Mouse (Mus musculus) liver, postnatal 0 days (tissue): Measurements from ENCODE around the gene Psg20.
"Not testable (repeated sequence)": the region's sequence is repeated elsewhere in the genome, so short reads cannot be mapped to it uniquely, and the experiment has no call there.

Experiments used
- CTCF ChIP-seq: sonication (generic); IDR thresholded peaks from 2 replicates; pipeline ENCODE4 v1.5.1; 2016; ENCODE audit warnings: antibody characterized with exemption, low read depth
- EP300 ChIP-seq: IDR thresholded peaks from 2 replicates; pipeline ENCODE4 v1.6.1; 2016; ENCODE audit warnings: antibody characterized with exemption, low read depth, mild to moderate bottlenecking

GRCm38 (mm10) chr7:18725931-18726330 is 39.9 kb upstream of the Psg20 start:
- TF ChIP-seq CTCF, EP300: not testable (repeated sequence)
